Mouse (Mus musculus): ENCODE data around the gene Dnah11.

DNA sequence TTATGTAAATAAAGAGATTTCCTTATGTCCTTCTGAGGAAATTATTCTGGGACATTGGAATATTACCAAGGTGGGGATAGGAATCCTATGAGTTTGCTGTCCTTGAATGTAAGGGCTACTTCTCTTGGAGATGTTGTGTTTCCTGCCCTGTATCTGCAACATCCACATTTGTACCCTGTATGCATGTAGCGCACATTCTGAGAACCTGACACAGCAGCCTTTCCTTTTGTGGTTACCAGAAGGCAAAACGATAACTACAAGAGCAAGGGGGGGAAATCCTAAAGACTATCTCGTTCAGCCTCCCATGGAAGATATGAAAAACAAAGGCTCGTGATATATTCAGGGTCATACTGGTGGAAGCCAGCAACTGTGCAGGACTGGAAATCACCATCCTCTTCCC is 70.7 kb downstream of the Dnah11 start:
- TF ChIP-seq CTCF (conservative IDR thresholded peaks at IDR 0.05; ENCODE audit: low read length) (no peak), NANOG (IDR thresholded peaks at IDR 0.05; ENCODE audit: borderline replicate concordance, low read length) (no peak), POU5F1 (IDR thresholded peaks at IDR 0.05; ENCODE audit: borderline replicate concordance, low read length) (no peak)

Measured in E14TG2a.4 (cell line).